Mouse (Mus musculus) spleen, postnatal 14 days (tissue): ENCODE results near the gene Rusc2.
A peak's percentile ranks its signal among the peaks of the same experiment; 100 is the strongest.

Experiments used
- DNase-seq, 2 experiments: peaks; one replicate each; pipeline ENCODE4 v3.0.0; 2021 to 2022; ENCODE audit warnings: low spot score in 2 of 2

Gene Rusc2

GRCm38 (mm10) chr4:43442456-43443361 lies 60.9 kb downstream of the Rusc2 start:
- peak; percentile 39 to 51 for DNase-seq

GRCm38 (mm10) chr4:43443511-43443910 lies 61.7 kb downstream of the Rusc2 start:
- no peak for DNase-seq

GRCm38 (mm10) chr4:43447251-43447650 lies 65.5 kb downstream of the Rusc2 start:
- no peak for DNase-seq

DNA sequence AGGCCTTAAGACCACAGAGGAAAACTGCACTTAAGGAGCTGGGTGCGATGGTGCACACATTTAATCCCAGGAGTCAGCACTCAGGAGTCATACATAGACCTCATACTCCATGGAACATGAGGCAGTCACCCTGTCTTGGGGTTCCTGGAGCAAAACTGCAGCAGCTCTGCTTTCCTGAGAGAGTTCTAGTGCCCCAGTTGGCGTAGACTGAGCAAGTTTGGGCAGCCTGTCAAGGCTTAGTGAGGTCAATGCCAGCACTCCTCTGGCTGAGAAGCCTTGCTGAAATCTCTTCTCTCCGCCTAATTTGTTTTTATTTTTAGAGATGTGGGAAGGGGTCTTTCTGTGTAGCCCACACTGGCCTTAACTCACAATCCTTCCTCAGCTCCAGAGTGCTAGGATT lies 66.8 kb downstream of the Rusc2 start:
- DNase-seq: no peak

GRCm38 (mm10) chr4:43452315-43452714 lies 70.5 kb downstream of the Rusc2 start:
- no peak for DNase-seq

GRCm38 (mm10) chr4:43453413-43453812 lies 71.6 kb downstream of the Rusc2 start:
- no peak for DNase-seq

GRCm38 (mm10) chr4:43454041-43454836 lies 72.5 kb downstream of the Rusc2 start, which contains the start of gene Cd72:
Cd72 (minus strand) TSS chr4:43454628.
- no peak for DNase-seq

DNA sequence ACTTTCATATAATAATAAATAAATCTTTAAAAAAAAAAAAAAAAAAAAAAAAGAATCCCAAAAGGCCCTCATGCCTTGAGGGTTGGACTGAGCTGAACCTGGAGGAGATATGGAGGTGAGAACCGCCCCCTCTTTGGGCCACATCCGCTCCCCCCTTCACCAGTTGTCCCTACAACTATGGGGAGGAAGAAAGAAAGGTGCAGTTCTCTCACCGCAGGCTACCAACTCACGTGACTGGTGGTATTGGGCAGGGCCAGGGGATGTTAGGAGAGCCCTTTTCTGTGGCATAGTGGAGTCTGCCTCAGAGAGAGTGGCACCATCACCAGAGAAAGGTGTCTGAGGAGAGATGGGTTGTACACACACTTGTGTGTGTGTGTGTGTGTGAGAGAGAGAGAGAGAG lies 74.7 kb downstream of the Rusc2 start:
- no peak for DNase-seq

DNA sequence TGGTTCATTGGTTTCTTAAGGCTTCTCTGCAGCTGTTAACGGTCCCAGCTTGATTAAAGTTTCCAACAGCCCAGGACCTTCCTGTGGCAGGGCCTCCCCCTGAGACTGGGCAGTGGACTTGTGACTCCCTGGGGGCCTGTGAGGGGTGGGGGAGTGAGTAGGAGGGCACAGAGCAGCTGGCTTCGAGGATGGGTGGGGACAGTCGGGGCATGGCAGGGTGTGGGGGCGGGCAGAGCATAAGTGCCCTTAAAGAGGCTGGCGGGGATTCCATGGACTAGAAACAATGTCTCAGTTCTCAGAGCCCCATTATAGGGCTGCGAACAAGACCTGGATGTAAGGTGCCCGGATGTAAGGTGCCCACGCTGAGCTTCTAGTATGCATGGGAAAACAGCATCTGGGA lies 75.3 kb downstream of the Rusc2 start:
- DNase-seq: peak; percentile 41 to 52

- DNase-seq: no peak
Measured at GRCm38 (mm10) chr4:43463102-43463501, 81.3 kb downstream of the Rusc2 start.

DNA sequence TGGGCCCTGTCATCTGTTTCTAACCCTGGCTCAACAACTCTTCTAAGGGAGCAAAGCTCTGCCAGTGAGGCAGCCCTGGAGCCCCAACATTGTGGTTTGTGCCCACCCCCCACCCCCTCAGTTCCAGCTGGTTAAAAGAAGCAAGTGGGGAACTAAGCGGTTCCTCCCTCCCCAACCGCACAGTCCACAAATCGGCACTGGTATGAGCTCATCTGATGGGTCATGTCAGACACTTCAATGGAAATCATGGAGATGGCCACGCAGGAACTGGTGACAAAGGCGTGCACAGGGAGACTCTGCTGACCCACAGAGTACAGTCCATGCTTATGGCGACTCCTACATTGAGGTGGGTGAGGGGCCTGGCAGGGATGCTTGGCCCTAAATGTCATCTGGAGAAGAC lies 84.2 kb downstream of the Rusc2 start:
- no peak for DNase-seq

DNA sequence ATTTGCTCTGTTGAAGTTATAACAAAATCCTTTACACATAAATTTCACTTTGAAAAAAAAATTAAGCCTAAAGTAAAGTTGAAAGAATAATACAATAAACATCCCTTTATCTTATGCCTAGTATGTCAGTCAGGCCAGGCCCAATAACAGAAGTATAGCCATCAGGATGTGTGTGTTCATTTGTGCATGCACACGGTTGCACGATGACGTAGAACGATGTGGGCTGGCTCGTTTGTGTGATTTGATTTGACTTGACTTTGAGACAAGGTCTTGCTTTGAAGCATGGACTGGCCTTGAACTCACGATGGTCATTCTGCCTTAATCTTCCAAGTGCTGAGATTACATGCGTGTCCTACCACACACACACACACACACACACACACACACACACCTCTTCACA lies 85.1 kb downstream of the Rusc2 start:
- DNase-seq: no peak

DNA sequence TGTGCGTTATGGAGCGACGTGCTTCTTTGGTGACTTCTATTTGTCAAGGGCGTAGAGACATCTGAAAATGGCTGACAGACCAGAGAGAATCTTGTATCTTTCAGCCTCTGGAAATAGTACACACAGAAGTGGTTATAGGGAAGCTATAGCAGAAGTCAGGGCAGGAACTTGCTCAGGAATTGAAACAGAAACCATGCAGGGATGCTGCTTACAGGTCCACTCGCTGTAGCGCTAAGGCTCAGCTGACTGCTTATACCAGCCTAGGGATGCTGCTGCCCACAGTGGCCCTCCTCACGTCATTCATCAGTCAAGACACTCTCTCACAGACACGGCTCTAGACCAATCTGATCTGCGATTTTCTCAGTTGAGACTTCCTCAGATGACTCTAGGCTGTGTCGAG lies 88.5 kb downstream of the Rusc2 start:
- DNase-seq: no peak

DNA sequence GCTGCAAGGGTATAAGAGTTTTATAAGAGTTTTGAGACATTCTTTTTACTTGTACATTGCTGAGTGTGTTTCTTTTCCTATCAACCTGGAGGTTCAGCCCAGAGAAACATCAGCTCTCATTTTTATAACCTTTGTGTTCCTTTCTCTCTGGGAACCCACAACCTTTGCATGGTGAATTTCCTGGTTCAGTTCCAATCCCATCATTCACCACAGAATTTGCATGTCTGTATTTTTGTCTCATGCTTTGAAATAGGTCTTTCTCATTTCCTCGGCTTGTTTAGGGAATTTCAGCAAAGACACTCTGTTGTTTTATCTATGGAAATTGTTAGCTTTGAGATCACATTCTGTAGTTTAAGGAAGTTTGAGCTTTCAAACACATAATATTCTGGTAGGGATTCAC lies 91.9 kb downstream of the Rusc2 start:
- no peak for DNase-seq

DNA sequence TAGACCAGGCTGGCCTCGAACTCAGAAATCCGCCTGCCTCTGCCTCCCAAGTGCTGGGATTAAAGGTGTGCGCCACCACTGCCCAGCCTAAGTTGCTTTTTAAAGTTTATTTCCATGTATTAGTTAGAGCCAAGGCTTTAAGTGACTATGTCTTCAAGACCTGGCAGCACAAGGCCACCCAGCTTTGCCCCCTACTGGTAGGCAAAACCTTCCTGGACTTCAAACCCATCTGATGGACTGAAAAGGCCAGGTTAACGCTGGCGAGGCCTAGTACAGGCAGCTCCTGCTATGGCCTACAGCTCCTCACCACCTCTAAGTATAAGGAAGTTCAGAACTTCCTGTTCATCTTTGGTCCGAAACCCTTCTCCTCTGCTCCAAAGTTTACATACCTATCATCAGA lies 94.8 kb downstream of the Rusc2 start:
- no peak for DNase-seq
